Mouse (Mus musculus) hindbrain, embryonic 15.5 days (tissue): ENCODE measurements at regions not wholly inside any gene's neighbourhood (a gene's known extent, or its start where the extent isn't known, plus 50 kb on each side); places are given as distances from the start of the nearest gene placed in this dataset.

Experiments used
- ATAC-seq: fragments of 200-750 bp; cut with Nextera tagmentation; 2 replicates; pipeline ENCODE4 v1.8.0; 2017; ENCODE audit warnings: low read depth, moderate number of reproducible peaks, moderate TSS enrichment; ENCODE audit not compliant: low FRiP score
- H3K27ac ChIP-seq: fragments of 300-500 bp; sonication (generic); replicated peaks from 2 replicates; pipeline ENCODE4 v1.5.1; 2015; ENCODE audit warnings: mild to moderate bottlenecking, inconsistent platforms
- H3K27me3 ChIP-seq: fragments of 300-500 bp; sonication (generic); 2 replicates; pipeline ENCODE4 v1.6.1; 2015; ENCODE audit warnings: control low read depth, inconsistent platforms
- H3K36me3 ChIP-seq: fragments of 300-500 bp; sonication (generic); 2 replicates; pipeline ENCODE4 v1.6.1; 2015; ENCODE audit warnings: control low read depth, inconsistent platforms
- H3K4me1 ChIP-seq: fragments of 300-500 bp; sonication (generic); replicated peaks from 2 replicates; pipeline ENCODE4 v1.6.1; 2015; ENCODE audit warnings: control low read depth, inconsistent platforms
- H3K4me2 ChIP-seq: fragments of 300-500 bp; sonication (generic); 2 replicates; pipeline ENCODE4 v1.6.1; 2015; ENCODE audit warnings: moderate library complexity, mild to moderate bottlenecking, inconsistent platforms
- H3K4me3 ChIP-seq: fragments of 300-500 bp; sonication (generic); 2 replicates; pipeline ENCODE4 v1.5.1; 2015; ENCODE audit warnings: mild to moderate bottlenecking, inconsistent platforms
- H3K9ac ChIP-seq: fragments of 300-500 bp; sonication (generic); 2 replicates; pipeline ENCODE4 v1.6.1; 2015; ENCODE audit warnings: inconsistent platforms
- H3K9me3 ChIP-seq: fragments of 300-500 bp; sonication (generic); 2 replicates; pipeline ENCODE4 v1.6.1; 2016; ENCODE audit warnings: control low read depth, inconsistent platforms
- WGBS: fragments of 180-500 bp; shearing (Covaris S2); methylation state at CpG from one replicate; pipeline ENCODE4 v1.1.7; 2015; 5-methylcytosine and 5-hydroxymethylcytosine counted together

GRCm38 (mm10) chr13:92911660-92912284 lies 67.2 kb downstream of the Mtx3 start:
- Histone ChIP-seq H3K4me1 (no peaks in the 10 kb centered on the region), H3K9ac (no peak overlapping the region), H3K27me3 (no peaks in the 10 kb centered on the region), H3K27ac (no peak overlapping the region), H3K36me3 (no peaks in the 10 kb centered on the region), H3K4me2 (no peak overlapping the region), H3K9me3 (no peaks in the 10 kb centered on the region), H3K4me3 (no peak overlapping the region)
- 85% methylated on average over 11 of the region's 11 CpGs for WGBS
- no peak for ATAC-seq

DNA sequence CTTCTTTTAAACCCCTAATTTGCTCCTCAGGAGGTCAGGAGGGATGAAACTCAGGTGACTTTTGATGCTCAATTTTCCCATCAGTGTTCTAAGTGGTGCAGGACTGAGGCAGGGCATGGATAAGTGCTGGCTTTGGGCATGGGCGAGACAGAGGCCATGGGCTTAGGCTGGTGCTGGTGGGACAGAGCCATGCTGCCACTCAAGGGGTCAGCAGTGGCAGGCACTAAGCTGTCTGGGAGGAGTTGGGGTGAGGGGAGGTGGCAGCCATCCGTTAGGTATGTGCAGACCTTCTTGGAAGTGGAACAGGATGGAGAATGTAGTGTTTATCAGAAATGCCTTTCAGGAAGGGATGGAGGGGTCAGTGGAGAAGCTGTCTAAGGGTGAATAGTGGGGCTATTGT lies 68.1 kb downstream of the Mtx3 start:
- H3K4me2 ChIP-seq: no peak overlapping the region
- H3K4me3 ChIP-seq: no peak overlapping the region
- H3K9me3 ChIP-seq: no peaks in the 10 kb centered on the region
- H3K4me1 ChIP-seq: no peaks in the 10 kb centered on the region
- no peak overlapping the region for H3K9ac ChIP-seq
- H3K36me3 ChIP-seq: no peaks in the 10 kb centered on the region
- no peaks in the 10 kb centered on the region for H3K27me3 ChIP-seq
- ATAC-seq: no peak
- 81% methylated on average over 2 of the region's 2 CpGs for WGBS
- no peak overlapping the region for H3K27ac ChIP-seq

- H3K9ac ChIP-seq: no peak overlapping the region
- no peak overlapping the region for H3K4me2 ChIP-seq
- no peak for ATAC-seq
- no peak overlapping the region for H3K4me3 ChIP-seq
- no peak overlapping the region for H3K27ac ChIP-seq
- no peaks in the 10 kb centered on the region for H3K36me3 ChIP-seq
- H3K9me3 ChIP-seq: no peaks in the 10 kb centered on the region
- H3K27me3 ChIP-seq: no peaks in the 10 kb centered on the region
- no peaks in the 10 kb centered on the region for H3K4me1 ChIP-seq
- 89% methylated on average over 3 of the region's 3 CpGs for WGBS
Observed at GRCm38 (mm10) chr13:92914631-92915030, 70.1 kb downstream of the Mtx3 start.

GRCm38 (mm10) chr13:92915221-92915839 lies 70.8 kb downstream of the Mtx3 start:
- WGBS: 83% methylated on average over 2 of the region's 2 CpGs
- H3K27ac ChIP-seq: no peak overlapping the region

DNA sequence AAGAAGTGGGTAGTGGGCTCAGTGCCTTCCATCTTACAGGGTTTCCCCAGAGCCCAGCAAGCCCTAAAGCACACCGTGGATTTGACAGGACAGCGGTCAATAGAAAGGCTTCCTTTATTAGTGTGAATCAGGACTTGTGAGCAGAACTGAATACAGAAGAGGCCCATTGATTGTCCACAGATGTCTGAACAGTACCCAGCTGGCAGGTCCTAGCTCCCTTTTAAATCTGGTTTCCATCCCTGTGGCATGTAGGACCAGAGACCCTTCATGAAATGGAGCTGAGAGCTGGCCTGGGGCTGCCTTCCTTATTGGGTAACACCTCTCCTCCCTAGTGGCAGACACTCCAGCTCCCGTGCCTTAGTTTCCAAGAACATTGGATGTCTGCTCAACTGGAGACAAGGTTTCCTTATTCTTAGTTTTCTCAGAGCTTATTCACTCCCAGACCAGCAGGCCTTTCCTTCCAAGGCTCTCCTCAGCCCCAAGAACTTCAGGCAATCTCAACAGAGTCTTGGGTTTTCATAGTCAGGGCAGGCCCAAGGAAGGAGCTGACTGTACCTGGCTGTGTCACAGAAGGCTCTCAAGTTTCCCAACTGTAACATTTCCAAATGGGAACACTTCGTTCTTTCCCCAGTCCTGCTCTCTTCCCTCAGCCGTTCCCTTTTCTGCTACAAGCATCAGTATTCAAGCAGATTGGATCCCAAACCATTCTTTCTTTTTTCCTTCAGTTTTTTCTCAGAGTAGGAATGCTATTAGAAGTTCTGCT lies 71.6 kb downstream of the Mtx3 start:
- no peak overlapping the region for H3K27ac ChIP-seq
- no peak overlapping the region for H3K4me3 ChIP-seq
- H3K27me3 ChIP-seq: no peaks in the 10 kb centered on the region
- no peaks in the 10 kb centered on the region for H3K36me3 ChIP-seq
- ATAC-seq: no peak
- H3K9ac ChIP-seq: no peak overlapping the region
- no peaks in the 10 kb centered on the region for H3K9me3 ChIP-seq
- H3K4me1 ChIP-seq: no peaks in the 10 kb centered on the region
- no peak overlapping the region for H3K4me2 ChIP-seq
- WGBS: 87% methylated on average over 5 of the region's 5 CpGs

More at GRCm38 (mm10) chr13:92915221-92915839, 70.8 kb downstream of the Mtx3 start:
- Histone ChIP-seq H3K27me3 (no peaks in the 10 kb centered on the region), H3K4me3 (no peak overlapping the region), H3K9ac (no peak overlapping the region), H3K4me2 (no peak overlapping the region), H3K9me3 (no peaks in the 10 kb centered on the region), H3K36me3 (no peaks in the 10 kb centered on the region), H3K4me1 (no peaks in the 10 kb centered on the region)
- no peak for ATAC-seq

DNA sequence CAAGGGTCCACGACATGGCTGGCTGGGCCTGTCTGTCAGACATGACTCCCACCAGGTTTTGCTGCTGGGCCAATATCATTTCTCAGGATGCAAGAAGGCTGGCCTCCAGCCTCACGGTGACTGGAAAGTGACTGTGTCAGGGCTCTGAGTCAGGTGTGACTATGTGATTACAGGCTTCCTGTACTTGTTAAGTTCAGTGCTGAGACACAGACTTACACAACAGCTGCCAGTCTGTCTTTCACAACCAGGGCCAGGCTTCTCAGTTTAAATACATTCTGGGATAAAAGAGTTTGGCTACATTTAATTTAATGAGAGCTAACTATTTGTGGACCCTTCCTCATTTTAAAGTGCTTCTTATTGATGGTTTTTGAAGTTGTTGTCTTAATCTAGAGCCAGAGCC lies 75.3 kb downstream of the Mtx3 start:
- Histone ChIP-seq H3K4me3 (no peak overlapping the region), H3K9me3 (no peaks in the 10 kb centered on the region), H3K9ac (no peak overlapping the region), H3K4me1 (no peaks in the 10 kb centered on the region), H3K27ac (no peak overlapping the region), H3K4me2 (no peak overlapping the region), H3K27me3 (no peaks in the 10 kb centered on the region), H3K36me3 (no peaks in the 10 kb centered on the region)
- WGBS: 94% methylated on average over 2 of the region's 2 CpGs
- ATAC-seq: no peak

- H3K4me2 ChIP-seq: no peak overlapping the region
- H3K9ac ChIP-seq: no peak overlapping the region
- H3K9me3 ChIP-seq: no peaks in the 10 kb centered on the region
- H3K4me1 ChIP-seq: no peaks in the 10 kb centered on the region
- H3K27ac ChIP-seq: no peak overlapping the region
- no peak overlapping the region for H3K4me3 ChIP-seq
- 96% methylated on average over 3 of the region's 3 CpGs for WGBS
- no peak for ATAC-seq
- no peaks in the 10 kb centered on the region for H3K27me3 ChIP-seq
- no peaks in the 10 kb centered on the region for H3K36me3 ChIP-seq
Observed at GRCm38 (mm10) chr13:92921936-92922335, 77.4 kb downstream of the Mtx3 start.

DNA sequence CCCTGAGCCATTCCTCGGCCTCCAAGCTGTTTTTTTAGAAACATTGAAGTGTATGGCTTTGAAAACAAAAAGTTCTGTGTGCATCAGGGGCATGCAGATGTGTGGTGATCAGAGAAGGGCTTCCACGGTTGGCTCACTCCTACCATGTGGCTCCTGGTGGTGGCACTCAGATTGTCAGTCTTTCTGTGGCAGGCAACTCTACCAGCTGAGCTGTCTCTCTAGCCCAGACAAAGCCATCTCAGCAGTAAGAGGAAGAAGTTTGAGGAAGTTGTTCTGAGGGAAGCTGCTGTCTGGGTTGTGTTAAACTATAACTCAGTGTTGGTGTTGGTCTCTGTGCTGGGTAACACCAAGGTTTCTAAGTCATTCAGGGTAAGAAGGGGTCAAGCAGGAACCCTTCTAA lies 78.9 kb downstream of the Mtx3 start:
- no peak for ATAC-seq
- no peak overlapping the region for H3K4me2 ChIP-seq

DNA sequence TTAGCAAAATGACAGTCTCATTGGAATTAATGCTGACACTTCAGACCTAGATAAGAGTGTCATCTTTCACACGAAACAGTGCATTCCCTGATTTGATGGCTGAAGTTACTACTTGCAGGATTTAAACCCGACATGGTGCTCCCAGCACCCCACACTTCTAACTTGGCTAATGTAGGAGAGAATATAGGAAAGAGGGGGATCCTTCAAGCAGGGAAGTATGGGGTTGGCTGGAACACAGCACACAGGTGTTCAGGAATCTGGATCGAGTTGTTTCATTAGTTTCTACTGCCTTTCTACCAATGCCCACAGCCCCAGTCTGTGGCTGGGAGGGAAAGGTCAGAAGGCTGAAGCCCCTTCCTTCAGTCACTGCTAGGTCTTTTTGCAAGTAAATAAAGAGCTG lies 79.5 kb downstream of the Mtx3 start:
- 85% methylated on average over 3 of the region's 3 CpGs for WGBS
- Histone ChIP-seq H3K4me1 (no peaks in the 10 kb centered on the region), H3K27ac (no peak overlapping the region), H3K27me3 (no peaks in the 10 kb centered on the region), H3K36me3 (no peaks in the 10 kb centered on the region), H3K9ac (no peak overlapping the region), H3K9me3 (no peaks in the 10 kb centered on the region), H3K4me2 (no peak overlapping the region), H3K4me3 (no peak overlapping the region)
- no peak for ATAC-seq

More for the DNA sequence above, 78.9 kb downstream of the Mtx3 start:
- 80% methylated on average over 2 of the region's 2 CpGs for WGBS
- H3K9ac ChIP-seq: no peak overlapping the region
- H3K9me3 ChIP-seq: no peaks in the 10 kb centered on the region
- H3K4me1 ChIP-seq: no peaks in the 10 kb centered on the region
- no peak overlapping the region for H3K4me3 ChIP-seq
- H3K27ac ChIP-seq: no peak overlapping the region
- no peaks in the 10 kb centered on the region for H3K36me3 ChIP-seq
- no peaks in the 10 kb centered on the region for H3K27me3 ChIP-seq

DNA sequence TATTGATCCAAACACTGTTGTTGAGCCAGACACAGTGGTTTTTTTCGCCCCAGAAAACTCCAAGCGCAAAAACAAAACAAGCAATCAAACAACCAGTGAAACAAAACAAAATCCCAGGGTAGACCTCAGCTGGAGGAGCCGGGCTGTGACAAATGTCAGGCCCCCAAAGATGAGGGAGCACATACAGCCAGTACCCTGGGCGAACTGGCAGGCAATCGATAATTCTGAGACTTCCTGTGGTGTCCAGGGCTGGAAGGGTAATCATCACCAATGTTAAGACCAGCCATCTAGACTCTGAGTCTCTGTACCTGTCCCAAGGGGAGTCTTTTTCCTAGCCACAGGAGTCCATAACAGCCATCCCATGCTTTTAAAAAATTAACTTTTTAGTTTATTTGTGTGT lies 80.6 kb downstream of the Mtx3 start:
- Histone ChIP-seq H3K9me3 (no peaks in the 10 kb centered on the region), H3K27me3 (no peaks in the 10 kb centered on the region), H3K4me2 (no peak overlapping the region), H3K9ac (no peak overlapping the region), H3K4me1 (no peaks in the 10 kb centered on the region), H3K36me3 (no peaks in the 10 kb centered on the region), H3K4me3 (no peak overlapping the region), H3K27ac (no peak overlapping the region)
- 80% methylated on average over 5 of the region's 5 CpGs for WGBS
- no peak for ATAC-seq

- 69% methylated on average over 1 of the region's 1 CpGs for WGBS
- H3K27me3 ChIP-seq: no peaks in the 10 kb centered on the region
- no peaks in the 10 kb centered on the region for H3K36me3 ChIP-seq
- no peak overlapping the region for H3K4me3 ChIP-seq
- no peak for ATAC-seq
- no peaks in the 10 kb centered on the region for H3K9me3 ChIP-seq
- H3K27ac ChIP-seq: no peak overlapping the region
- H3K4me2 ChIP-seq: no peak overlapping the region
- no peaks in the 10 kb centered on the region for H3K4me1 ChIP-seq
- no peak overlapping the region for H3K9ac ChIP-seq
Observed at GRCm38 (mm10) chr13:92928551-92928950, 84.0 kb downstream of the Mtx3 start.

GRCm38 (mm10) chr13:92931696-92932095 lies 87.1 kb downstream of the Mtx3 start:
- no peaks in the 10 kb centered on the region for H3K9me3 ChIP-seq
- ATAC-seq: no peak
- H3K27ac ChIP-seq: no peak overlapping the region
- no peaks in the 10 kb centered on the region for H3K36me3 ChIP-seq
- H3K4me1 ChIP-seq: no peaks in the 10 kb centered on the region
- no peak overlapping the region for H3K4me3 ChIP-seq
- no peak overlapping the region for H3K4me2 ChIP-seq
- H3K9ac ChIP-seq: no peak overlapping the region
- WGBS: 63% methylated on average over 2 of the region's 2 CpGs
- no peaks in the 10 kb centered on the region for H3K27me3 ChIP-seq
